ENCODE assay signal across 7 mouse cellular contexts in the genomic region with DNA sequence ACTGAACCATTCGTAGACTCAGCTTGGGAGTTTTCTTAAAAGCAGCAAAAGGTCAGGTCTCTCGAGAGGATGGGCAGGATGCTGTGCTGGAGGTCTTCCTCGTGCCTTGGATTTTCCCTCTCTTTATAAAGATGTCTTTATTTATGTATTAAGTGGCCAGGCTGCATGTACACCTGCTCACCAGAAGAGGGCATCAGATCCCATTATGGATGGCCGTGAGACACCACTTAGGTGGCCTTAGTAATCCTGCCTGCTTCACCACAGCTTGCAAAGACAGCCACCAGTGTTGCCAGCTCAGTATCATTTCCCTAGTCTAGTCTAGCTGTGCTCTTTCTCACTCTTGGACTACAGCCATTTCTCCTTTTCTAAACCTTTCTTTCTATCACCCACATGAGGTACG. TPM values are rescaled to one million over a fixed set of nuclear protein-coding genes. Genes with fewer than 3 reads are reported as not detected.
DNase-seq lines count a peak whose midpoint lies in the region; ATAC-seq and TF ChIP-seq lines count a peak whose summit lies in the region.

No protein-coding gene starts in this region.

- H3K27me3 ChIP-seq in kidney, postnatal 0 days (ENCODE audit: insufficient read depth, low read length) = no peaks in the 10 kb centered on the region
- H3K27me3 ChIP-seq in ES-Bruce4 (ENCODE audit: control insufficient read depth, insufficient read depth, low read length, poor library complexity, severe bottlenecking) = no peaks in the 10 kb centered on the region
- no peaks in the 10 kb centered on the region for H3K27me3 ChIP-seq in liver, embryonic 14.5 days (ENCODE audit: control insufficient read depth, insufficient read depth, low read length)

- no peak overlapping the region for H3K4me3 ChIP-seq in kidney, postnatal 0 days (replicated peaks; ENCODE audit: low read depth, low read length)
- no peak overlapping the region for H3K4me3 ChIP-seq in ES-Bruce4 (ENCODE audit: low read depth, low read length)
- H3K4me3 ChIP-seq in liver, embryonic 14.5 days (ENCODE audit: insufficient read depth in 1 of 2, low read depth in 2 of 2, low read length in 2 of 2) = no peak overlapping the region

- ATAC-seq in kidney, postnatal 0 days (replicated peaks; ENCODE audit: low FRiP score, low read depth) = no peak; the same call in 1 of the 2 replicates
- ATAC-seq in liver, embryonic 14.5 days (ENCODE audit: insufficient read depth) = no peak

- no peaks in the 10 kb centered on the region for H3K4me1 ChIP-seq in kidney, postnatal 0 days (replicated peaks; ENCODE audit: insufficient read depth, low read length)
- peaks cover 1% of the 10 kb centered on the region for H3K4me1 ChIP-seq in ES-Bruce4 (ENCODE audit: control insufficient read depth, insufficient read depth, low read length)
- H3K4me1 ChIP-seq in liver, embryonic 14.5 days (replicated peaks; ENCODE audit: control insufficient read depth in 2 of 2, insufficient read depth in 2 of 2, low read length in 1 of 2) = no peaks in the 10 kb centered on the region

- H3K9me3 ChIP-seq in kidney, postnatal 0 days (replicated peaks; ENCODE audit: low read length) = no peaks in the 10 kb centered on the region
- H3K9me3 ChIP-seq in ES-Bruce4 (replicated peaks; ENCODE audit: control insufficient read depth, insufficient read depth, low read length, poor library complexity, severe bottlenecking) = no peaks in the 10 kb centered on the region
- H3K9me3 ChIP-seq in liver, embryonic 14.5 days (ENCODE audit: control insufficient read depth, low read length) = no peaks in the 10 kb centered on the region

- H3K4me2 ChIP-seq in kidney, postnatal 0 days (ENCODE audit: low read length) = no peak overlapping the region
- H3K4me2 ChIP-seq in liver, embryonic 14.5 days (ENCODE audit: low read depth) = no peak overlapping the region

- no peak overlapping the region for H3K27ac ChIP-seq in kidney, postnatal 0 days
- no peak overlapping the region for H3K27ac ChIP-seq in ES-Bruce4 (ENCODE audit: insufficient read depth, low read length)
- H3K27ac ChIP-seq in liver, embryonic 14.5 days = no peak overlapping the region

- 44% methylated on average over 5 of the region's 5 CpGs for WGBS in kidney, postnatal 0 days
- 46% methylated on average over 5 of the region's 5 CpGs for WGBS in liver, embryonic 14.5 days (ENCODE audit: insufficient replicate concordance)

- H3K36me3 ChIP-seq in kidney, postnatal 0 days (ENCODE audit: insufficient read depth, low read length) = peaks cover 74% of the 10 kb centered on the region
- H3K36me3 ChIP-seq in ES-Bruce4 (ENCODE audit: control insufficient read depth, insufficient read depth, low read length, poor library complexity, severe bottlenecking) = no peaks in the 10 kb centered on the region
- peaks cover 58% of the 10 kb centered on the region for H3K36me3 ChIP-seq in liver, embryonic 14.5 days (replicated peaks; ENCODE audit: control insufficient read depth, insufficient read depth, low read depth)

- peak; percentile 63 for DNase-seq in kidney, postnatal 0 days (ENCODE audit: low spot score)
- no peak for DNase-seq in kidney, postnatal 10 days
- peak; percentile 43 for DNase-seq in adipocyte (ENCODE audit: low spot score)
- DNase-seq in liver, embryonic 14.5 days (ENCODE audit: low read depth in 3 of 3, low spot score in 3 of 3) = peak in 2 of 3 experiments; percentile 10 to 16
- no peak for DNase-seq in urinary bladder, postnatal 36 days (ENCODE audit: low spot score in 2 of 2)
- no peak for DNase-seq in ovary, adult 18-20 months (ENCODE audit: low spot score)

- no peak for TF ChIP-seq POLR2A in ES-Bruce4 (IDR thresholded peaks at IDR 0.05; ENCODE audit: insufficient read depth, low read length)

- no peak overlapping the region for H3K9ac ChIP-seq in kidney, postnatal 0 days (ENCODE audit: low read depth, low read length)
- H3K9ac ChIP-seq in ES-Bruce4 (ENCODE audit: low read depth, poor library complexity, severe bottlenecking) = no peak overlapping the region
- H3K9ac ChIP-seq in liver, embryonic 14.5 days (replicated peaks) = no peak overlapping the region

- no peak for TF ChIP-seq EP300 in ES-Bruce4 (IDR thresholded peaks at IDR 0.05; ENCODE audit: insufficient read depth, low read depth, low read length)
- TF ChIP-seq EP300 in liver, embryonic 14.5 days (IDR thresholded peaks at IDR 0.05; ENCODE audit: low read depth) = no peak

- TF ChIP-seq CTCF in kidney, postnatal 0 days (IDR thresholded peaks at IDR 0.05; ENCODE audit: low read depth) = peak; percentile 84
- TF ChIP-seq CTCF in ES-Bruce4 (IDR thresholded peaks at IDR 0.05; ENCODE audit: low read depth, low read length) = peak; percentile 75
- peak; percentile 87 for TF ChIP-seq CTCF in liver, embryonic 14.5 days (IDR thresholded peaks at IDR 0.05; ENCODE audit: low read depth)

RNA-seq across cellular contexts. Expression of gene 3110082J24Rik, which starts 19.7 kb away (rescaled TPM):
- not detected in 2 replicates for polyA plus RNA-seq in kidney, postnatal 0 days (2015; fragmentation: Nextera tagmentation; extraction: Ambion mirVana)
- not detected in 2 replicates for polyA plus RNA-seq in ES-Bruce4 (2011; ENCODE audit: insufficient read depth, insufficient read length, low read depth, missing spikeins)
- not detected in 2 replicates for polyA plus RNA-seq in liver, embryonic 14.5 days (2012; rRNA removed)
- not detected in 2 replicates for polyA plus RNA-seq in liver, embryonic 14.5 days (2014; fragmentation: Nextera tagmentation; extraction: Ambion mirVana)

RNA-seq across cellular contexts. Expression of gene Garem2, which starts 20.6 kb away (rescaled TPM):
- 0.33 and 0.36 TPM in 2 replicates for polyA plus RNA-seq in kidney, postnatal 0 days (2015; fragmentation: Nextera tagmentation; extraction: Ambion mirVana)
- polyA plus RNA-seq in ES-Bruce4 (2011; ENCODE audit: insufficient read depth, insufficient read length, low read depth, missing spikeins) = 0.67 and 1.0 TPM in 2 replicates
- polyA plus RNA-seq in liver, embryonic 14.5 days (2012; rRNA removed) = 0.03 and 0.04 TPM in 2 replicates
- polyA plus RNA-seq in liver, embryonic 14.5 days (2014; fragmentation: Nextera tagmentation; extraction: Ambion mirVana) = 0.05 TPM in 1 of 2 replicates, not detected in the other

RNA-seq across cellular contexts. Expression of gene Hadha, which starts 29.4 kb away (rescaled TPM):
- polyA plus RNA-seq in kidney, postnatal 0 days (2015; fragmentation: Nextera tagmentation; extraction: Ambion mirVana) = 171 and 193 TPM in 2 replicates
- polyA plus RNA-seq in ES-Bruce4 (2011; ENCODE audit: insufficient read depth, insufficient read length, low read depth, missing spikeins) = 59.3 and 65.7 TPM in 2 replicates
- 28.3 and 40.0 TPM in 2 replicates for polyA plus RNA-seq in liver, embryonic 14.5 days (2012; rRNA removed)
- polyA plus RNA-seq in liver, embryonic 14.5 days (2014; fragmentation: Nextera tagmentation; extraction: Ambion mirVana) = 73.9 and 84.9 TPM in 2 replicates

RNA-seq across cellular contexts. Expression of gene Hadhb, which starts 29.5 kb away (rescaled TPM):
- polyA plus RNA-seq in kidney, postnatal 0 days (2015; fragmentation: Nextera tagmentation; extraction: Ambion mirVana) = 215 and 229 TPM in 2 replicates
- polyA plus RNA-seq in ES-Bruce4 (2011; ENCODE audit: insufficient read depth, insufficient read length, low read depth, missing spikeins) = 44.7 and 45.3 TPM in 2 replicates
- polyA plus RNA-seq in liver, embryonic 14.5 days (2012; rRNA removed) = 42.0 and 60.7 TPM in 2 replicates
- 123 and 126 TPM in 2 replicates for polyA plus RNA-seq in liver, embryonic 14.5 days (2014; fragmentation: Nextera tagmentation; extraction: Ambion mirVana)

RNA-seq across cellular contexts. Expression of gene Tyms, which starts 52.2 kb away (rescaled TPM):
- polyA plus RNA-seq in kidney, postnatal 0 days (2015; fragmentation: Nextera tagmentation; extraction: Ambion mirVana) = 137 and 160 TPM in 2 replicates
- polyA plus RNA-seq in ES-Bruce4 (2011; ENCODE audit: insufficient read depth, insufficient read length, low read depth, missing spikeins) = 82.8 and 94.5 TPM in 2 replicates
- polyA plus RNA-seq in liver, embryonic 14.5 days (2012; rRNA removed) = 38.1 and 119 TPM in 2 replicates
- 252 and 265 TPM in 2 replicates for polyA plus RNA-seq in liver, embryonic 14.5 days (2014; fragmentation: Nextera tagmentation; extraction: Ambion mirVana)

Comparison
In these comparisons a context has a peak if more than half of its experiments do, and no peak if none do; other contexts are left out.
1. DNase-seq: peak in kidney, postnatal 0 days (single experiment), adipocyte (single experiment) and liver, embryonic 14.5 days (2 of 3); none in kidney, postnatal 10 days (single experiment), urinary bladder, postnatal 36 days (0 of 2) and ovary, adult 18-20 months (single experiment).
2. Peak in every context shown above with its lines, with median percentiles within 50 percentile points of each other: CTCF ChIP-seq.